Comparison of ENCODE assay signal across 19 mouse cellular contexts in genomic region chr12:25244666-25245065, GRCm38 (mm10).
DNase-seq lines count a peak whose midpoint lies in the region; ATAC-seq lines count a peak whose summit lies in the region.
"Had no signal": no experiment of that assay in that cellular context is flagged by ENCODE, and none has a peak within 500 bp of the region (broad histone marks: within the 10 kb centered on the region; RNA-seq: fewer than 3 reads in every experiment).

No protein-coding gene starts in this region.

- 63% methylated on average over 1 of the region's 1 CpGs for WGBS in forebrain, embryonic 12.5 days
- 98% methylated on average over 1 of the region's 1 CpGs for WGBS in forebrain, embryonic 10.5 days
- 70% methylated on average over 1 of the region's 1 CpGs for WGBS in neural tube, embryonic 12.5 days
- 37% methylated on average over 1 of the region's 1 CpGs for WGBS in neural tube, embryonic 15.5 days
- WGBS in forebrain, embryonic 16.5 days = 44% methylated on average over 1 of the region's 1 CpGs
- WGBS in midbrain, embryonic 16.5 days = 41% methylated on average over 1 of the region's 1 CpGs

- ATAC-seq in forebrain, embryonic 12.5 days (ENCODE audit: low FRiP score) = 0 out of 2 replicates have a peak, but pooled peaks have one; percentile 49
- ATAC-seq in neural tube, embryonic 12.5 days (ENCODE audit: low FRiP score, low read depth) = peak; percentile 71
- no peak for ATAC-seq in neural tube, embryonic 15.5 days (ENCODE audit: low FRiP score)
- peak; percentile 88 for ATAC-seq in forebrain, embryonic 16.5 days
- ATAC-seq in midbrain, embryonic 16.5 days = peak; percentile 42; the same call in 1 of the 2 replicates

- H3K9me3 ChIP-seq in forebrain, embryonic 12.5 days = no peaks in the 10 kb centered on the region
- H3K9me3 ChIP-seq in forebrain, embryonic 10.5 days = no peaks in the 10 kb centered on the region
- no peaks in the 10 kb centered on the region for H3K9me3 ChIP-seq in neural tube, embryonic 12.5 days
- H3K9me3 ChIP-seq in neural tube, embryonic 15.5 days (replicated peaks) = no peaks in the 10 kb centered on the region
- H3K9me3 ChIP-seq in forebrain, embryonic 16.5 days (ENCODE audit: control insufficient read depth, low read length) = no peaks in the 10 kb centered on the region
- no peaks in the 10 kb centered on the region for H3K9me3 ChIP-seq in midbrain, embryonic 16.5 days (replicated peaks; ENCODE audit: control insufficient read depth, low read length, poor library complexity, severe bottlenecking)
- H3K9me3 ChIP-seq: limb, embryonic 15.5 days; stomach, embryonic 15.5 days had no signal

- no peaks in the 10 kb centered on the region for H3K36me3 ChIP-seq in forebrain, embryonic 12.5 days (replicated peaks)
- no peaks in the 10 kb centered on the region for H3K36me3 ChIP-seq in forebrain, embryonic 10.5 days (replicated peaks)
- no peaks in the 10 kb centered on the region for H3K36me3 ChIP-seq in neural tube, embryonic 12.5 days
- no peaks in the 10 kb centered on the region for H3K36me3 ChIP-seq in neural tube, embryonic 15.5 days
- no peaks in the 10 kb centered on the region for H3K36me3 ChIP-seq in forebrain, embryonic 16.5 days (ENCODE audit: control insufficient read depth, insufficient read depth)
- no peaks in the 10 kb centered on the region for H3K36me3 ChIP-seq in midbrain, embryonic 16.5 days (ENCODE audit: control insufficient read depth, insufficient read depth, low read length)
- H3K36me3 ChIP-seq: limb, embryonic 15.5 days; stomach, embryonic 15.5 days had no signal

- H3K9ac ChIP-seq in forebrain, embryonic 12.5 days = no peak overlapping the region
- H3K9ac ChIP-seq in neural tube, embryonic 12.5 days = no peak overlapping the region
- no peak overlapping the region for H3K9ac ChIP-seq in neural tube, embryonic 15.5 days (replicated peaks)
- H3K9ac ChIP-seq in forebrain, embryonic 16.5 days (replicated peaks; ENCODE audit: low read depth, low read length) = no peak overlapping the region
- no peak overlapping the region for H3K9ac ChIP-seq in midbrain, embryonic 16.5 days (ENCODE audit: low read depth, low read length)
- H3K9ac ChIP-seq: limb, embryonic 15.5 days; stomach, embryonic 15.5 days had no signal

- no peak overlapping the region for H3K4me2 ChIP-seq in forebrain, embryonic 12.5 days
- no peak overlapping the region for H3K4me2 ChIP-seq in neural tube, embryonic 12.5 days (replicated peaks)
- no peak overlapping the region for H3K4me2 ChIP-seq in neural tube, embryonic 15.5 days
- no peak overlapping the region for H3K4me2 ChIP-seq in forebrain, embryonic 16.5 days (ENCODE audit: low read length)
- no peak overlapping the region for H3K4me2 ChIP-seq in midbrain, embryonic 16.5 days (ENCODE audit: low read length)
- H3K4me2 ChIP-seq: heart, embryonic 11.5 days; limb, embryonic 15.5 days; stomach, embryonic 15.5 days had no signal

- H3K27ac ChIP-seq in forebrain, embryonic 12.5 days = no peak overlapping the region
- H3K27ac ChIP-seq in forebrain, embryonic 10.5 days = no peak overlapping the region
- no peak overlapping the region for H3K27ac ChIP-seq in neural tube, embryonic 12.5 days
- no peak overlapping the region for H3K27ac ChIP-seq in neural tube, embryonic 15.5 days (replicated peaks)
- H3K27ac ChIP-seq in forebrain, embryonic 16.5 days (ENCODE audit: low read length) = no peak overlapping the region
- H3K27ac ChIP-seq in midbrain, embryonic 16.5 days (ENCODE audit: low read length) = no peak overlapping the region
- H3K27ac ChIP-seq: limb, embryonic 15.5 days; stomach, embryonic 15.5 days had no signal

- H3K27me3 ChIP-seq in forebrain, embryonic 12.5 days = no peaks in the 10 kb centered on the region
- no peaks in the 10 kb centered on the region; the same call in 1 of the 2 replicates for H3K27me3 ChIP-seq in forebrain, embryonic 10.5 days (ENCODE audit: poor library complexity, severe bottlenecking)
- H3K27me3 ChIP-seq in neural tube, embryonic 12.5 days (replicated peaks) = no peaks in the 10 kb centered on the region
- H3K27me3 ChIP-seq in neural tube, embryonic 15.5 days (replicated peaks) = no peaks in the 10 kb centered on the region
- no peaks in the 10 kb centered on the region for H3K27me3 ChIP-seq in forebrain, embryonic 16.5 days (replicated peaks; ENCODE audit: control insufficient read depth, insufficient read depth, low read length)
- no peaks in the 10 kb centered on the region for H3K27me3 ChIP-seq in midbrain, embryonic 16.5 days (ENCODE audit: control insufficient read depth, insufficient read depth, low read depth, low read length)
- H3K27me3 ChIP-seq: limb, embryonic 15.5 days; stomach, embryonic 15.5 days had no signal

- no peak overlapping the region for H3K4me3 ChIP-seq in forebrain, embryonic 12.5 days (replicated peaks)
- no peak overlapping the region for H3K4me3 ChIP-seq in forebrain, embryonic 10.5 days
- H3K4me3 ChIP-seq in neural tube, embryonic 12.5 days = no peak overlapping the region
- H3K4me3 ChIP-seq in neural tube, embryonic 15.5 days (replicated peaks) = no peak overlapping the region
- no peak overlapping the region for H3K4me3 ChIP-seq in forebrain, embryonic 16.5 days (replicated peaks; ENCODE audit: low read length)
- H3K4me3 ChIP-seq in midbrain, embryonic 16.5 days (ENCODE audit: low read depth, low read length) = no peak overlapping the region
- H3K4me3 ChIP-seq: limb, embryonic 15.5 days; stomach, embryonic 15.5 days had no signal

- DNase-seq in forebrain, embryonic 10.5 days (ENCODE audit: extremely low spot score, low spot score) = no peak
- no peak for DNase-seq in urinary bladder, adult 18-20 months (ENCODE audit: low spot score in 2 of 2)
- no peak for DNase-seq in cerebellum, postnatal 14 days
- DNase-seq: cerebellum, postnatal 25 days; gastrocnemius, postnatal 25 days; heart, postnatal 36 days; kidney, adult 11 months; lung, adult 18-20 months; lung, postnatal 36 days; spleen, adult 18-20 months; thymus, postnatal 36 days had no signal

- peaks cover 2% of the 10 kb centered on the region; the same call in 1 of the 2 replicates for H3K4me1 ChIP-seq in forebrain, embryonic 12.5 days
- H3K4me1 ChIP-seq in forebrain, embryonic 10.5 days = peaks cover 15% of the 10 kb centered on the region
- peaks cover 3% of the 10 kb centered on the region; the same call in 1 of the 2 replicates for H3K4me1 ChIP-seq in neural tube, embryonic 12.5 days
- peaks cover 12% of the 10 kb centered on the region; the same call in 1 of the 2 replicates for H3K4me1 ChIP-seq in neural tube, embryonic 15.5 days
- peaks cover 13% of the 10 kb centered on the region for H3K4me1 ChIP-seq in forebrain, embryonic 16.5 days (replicated peaks; ENCODE audit: control insufficient read depth, insufficient read depth, low read length)
- peaks cover 6% of the 10 kb centered on the region; the same call in 1 of the 2 replicates for H3K4me1 ChIP-seq in midbrain, embryonic 16.5 days (ENCODE audit: control insufficient read depth, insufficient read depth, low read length)
